Mouse (Mus musculus): Measurements from ENCODE around the gene Tecpr1. TPM values are rescaled to one million over a fixed set of nuclear protein-coding genes. Genes with fewer than 3 reads are reported as not detected.
A peak's percentile ranks its signal among the peaks of the same experiment; 100 is the strongest.

Tecpr1 gene
- total RNA-seq, 2 experiments from 2014 or later, result 68.5 to 70.9 TPM

DNA sequence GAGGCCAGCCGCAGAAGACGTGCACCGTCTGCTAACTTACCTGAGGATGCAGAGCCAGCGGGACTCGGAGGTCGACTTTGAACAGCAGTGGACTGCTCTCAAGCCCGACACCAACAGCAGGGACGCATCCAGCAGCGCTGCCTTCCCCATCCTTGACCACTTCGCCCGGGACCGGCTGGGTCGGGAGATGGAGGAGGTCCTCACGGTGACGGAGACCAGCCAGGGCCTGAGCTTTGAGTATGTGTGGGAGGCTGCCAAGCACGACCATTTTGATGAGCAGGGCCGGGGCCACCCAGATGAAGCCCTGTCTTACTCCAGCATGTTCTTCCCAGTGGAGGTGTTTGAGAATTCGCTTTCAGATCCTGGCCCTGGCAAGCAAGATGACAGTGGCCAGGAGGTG is 49.8 kb downstream of the Tecpr1 start:
- DNase-seq (ENCODE audit: low spot score in 2 of 2), result no peak

DNA sequence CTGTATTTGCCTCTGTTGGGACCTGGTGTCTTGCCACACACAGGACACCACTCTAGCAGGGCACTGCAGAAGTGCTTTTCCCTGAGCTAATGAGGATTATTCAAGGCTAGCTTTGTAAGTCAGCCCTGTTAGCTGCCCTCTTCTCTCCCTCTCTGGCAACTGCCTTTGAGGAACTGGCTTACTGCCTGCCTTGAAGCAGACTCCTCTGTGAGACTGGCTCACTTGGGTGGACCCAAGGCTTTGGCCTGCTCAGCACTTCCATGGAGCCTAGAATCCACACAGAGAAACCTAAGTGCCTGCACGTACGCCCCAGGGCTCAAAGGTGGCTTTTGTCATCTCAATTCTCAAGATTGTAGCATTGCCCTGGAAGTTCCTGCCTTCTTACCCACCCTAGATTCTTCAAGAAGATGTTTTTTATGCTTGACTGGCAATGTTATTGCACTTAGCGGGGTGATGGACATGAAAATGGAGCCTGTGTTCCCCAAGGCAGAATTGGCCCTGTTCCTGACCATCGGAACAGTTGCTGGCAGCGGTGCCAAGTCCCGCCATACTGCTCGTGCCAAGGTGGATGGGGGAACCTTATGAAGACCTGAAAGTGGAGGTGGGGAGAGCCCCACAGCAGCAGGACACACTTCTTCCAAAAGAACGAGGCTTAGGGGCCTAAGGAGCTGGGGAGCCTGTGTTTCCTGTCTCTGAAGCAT is 54.0 kb downstream of the Tecpr1 start:
- DNase-seq (ENCODE audit: low spot score in 2 of 2), result no peak

DNA sequence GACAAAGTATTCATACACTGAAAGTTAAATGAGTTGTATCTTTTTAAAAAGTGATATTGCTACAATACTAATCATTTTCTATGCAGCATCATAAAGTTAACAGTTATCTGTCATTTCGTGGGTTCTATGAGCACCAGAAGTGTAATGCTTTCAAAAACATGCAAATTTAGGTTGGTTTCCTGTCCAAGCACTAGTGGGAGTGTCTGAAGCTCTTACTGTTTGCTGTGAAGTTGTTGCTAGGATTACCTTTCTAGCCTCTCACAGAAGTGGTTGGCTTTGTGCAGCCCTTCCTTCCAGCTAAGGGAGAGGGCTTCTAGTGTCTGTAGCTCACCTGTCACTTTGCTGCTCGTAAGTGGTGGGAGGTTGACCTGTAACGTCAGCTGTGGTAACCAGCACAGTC is 57.7 kb downstream of the Tecpr1 start:
- DNase-seq (ENCODE audit: low spot score in 2 of 2), result no peak

DNA sequence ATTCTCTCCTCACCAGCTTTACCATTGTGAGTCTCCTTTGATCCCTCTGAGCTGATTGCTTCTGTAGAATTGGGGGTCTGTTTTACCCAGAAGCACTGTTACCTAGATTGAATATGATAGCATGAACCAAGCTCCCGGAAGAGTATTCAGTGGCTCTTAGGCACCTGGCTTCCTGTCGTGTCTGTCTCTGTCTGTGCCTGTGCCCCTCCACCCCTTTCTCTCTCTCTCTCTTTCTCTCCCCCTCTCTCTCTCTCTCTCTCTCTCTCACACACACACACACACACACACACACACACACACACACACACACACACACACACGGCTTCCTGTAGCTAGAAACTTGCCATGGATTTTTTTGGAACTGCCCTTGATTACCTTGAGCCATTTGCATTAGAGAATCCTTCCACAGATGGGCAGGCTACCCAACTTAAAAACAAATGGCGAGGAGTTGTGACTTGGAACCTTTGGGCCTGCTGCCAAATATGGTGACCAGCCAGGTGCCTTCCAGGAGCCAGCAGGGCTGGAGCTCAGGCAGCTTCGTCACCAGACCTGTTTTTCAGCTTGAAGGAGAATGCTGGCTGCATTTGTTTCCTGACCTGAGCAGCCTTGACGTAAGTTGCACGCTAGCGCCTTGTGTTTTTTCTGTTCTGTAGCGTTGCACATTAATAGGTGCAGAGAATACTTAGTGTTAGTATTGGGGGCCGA is 60.5 kb downstream of the Tecpr1 start:
- DNase-seq (ENCODE audit: low spot score in 2 of 2), result no peak

DNA sequence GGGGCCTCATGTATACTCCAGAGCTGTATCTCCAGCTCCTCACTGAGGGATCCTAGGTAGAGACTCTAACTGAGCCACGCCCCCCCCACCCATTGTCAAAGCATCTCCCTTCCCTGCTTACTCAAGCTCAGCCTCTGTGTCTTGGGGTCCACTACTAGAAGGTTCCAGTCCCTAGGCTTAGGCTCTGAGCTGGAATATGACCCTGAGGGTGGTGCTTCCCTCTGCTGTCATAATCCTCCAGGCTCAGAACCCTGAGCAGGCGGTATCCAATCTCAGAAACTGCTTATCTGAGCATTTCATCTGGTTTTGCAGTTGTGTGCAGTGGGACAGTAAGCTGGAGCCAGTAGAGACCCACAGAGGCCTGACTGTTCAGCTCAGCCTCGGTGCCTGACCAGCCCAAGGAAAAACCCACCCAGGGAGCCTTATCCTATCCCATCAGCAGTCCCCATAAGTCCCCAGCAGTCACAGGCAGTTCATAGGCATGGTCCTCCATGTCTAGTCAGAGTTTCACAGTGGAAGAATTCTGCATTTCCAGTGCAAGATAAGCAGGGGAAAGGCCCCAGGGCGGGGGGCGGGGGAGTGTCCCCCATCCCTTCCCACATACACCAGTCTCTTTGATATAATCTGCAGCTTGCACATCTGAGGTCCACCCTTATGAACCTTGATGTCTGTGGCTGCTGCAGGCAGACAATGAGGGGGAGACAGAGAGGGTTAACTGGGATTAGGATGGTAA is 61.2 kb downstream of the Tecpr1 start:
- no peak for DNase-seq (ENCODE audit: low spot score in 2 of 2)

DNA sequence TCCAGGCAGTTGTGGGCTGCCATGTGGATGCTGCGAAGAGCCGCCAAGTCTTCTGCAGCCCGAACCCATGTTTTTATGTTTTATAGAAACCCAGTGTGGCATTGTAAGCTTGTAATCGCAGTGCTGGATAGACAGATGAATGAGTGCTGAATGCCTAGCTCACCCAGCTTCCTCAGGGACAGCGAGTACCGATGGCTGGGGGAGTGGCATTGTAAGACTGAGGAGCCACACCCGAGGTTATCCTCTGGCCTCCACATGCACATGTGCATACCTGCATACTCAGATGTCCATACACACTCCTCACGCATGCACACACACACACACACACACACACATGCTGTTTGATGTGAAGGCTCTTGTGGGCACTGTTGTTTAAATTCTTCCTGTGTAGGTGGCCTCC is 64.3 kb downstream of the Tecpr1 start:
- DNase-seq (ENCODE audit: low spot score in 2 of 2), result no peak

DNA sequence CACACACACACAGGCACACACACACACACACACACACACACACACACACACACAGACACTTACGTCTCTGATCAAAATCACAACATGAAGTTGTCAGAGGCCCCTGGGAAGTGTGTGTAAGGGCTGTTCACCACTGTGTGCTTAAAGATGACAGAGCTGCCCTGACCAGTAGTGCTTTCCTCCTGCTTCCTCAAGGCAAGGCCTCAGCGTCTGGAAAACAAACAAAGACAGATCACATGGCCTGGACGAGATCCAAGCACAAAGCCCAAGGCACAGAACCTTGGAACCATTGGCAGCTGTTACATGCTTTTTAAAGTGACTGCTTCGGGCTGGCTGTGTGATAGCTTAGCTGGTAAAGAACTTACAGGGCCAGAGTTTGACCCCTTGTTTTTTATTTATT is 64.8 kb downstream of the Tecpr1 start:
- peak in 1 of 2 experiments; percentile 56 for DNase-seq (ENCODE audit: low spot score in 2 of 2)

DNA sequence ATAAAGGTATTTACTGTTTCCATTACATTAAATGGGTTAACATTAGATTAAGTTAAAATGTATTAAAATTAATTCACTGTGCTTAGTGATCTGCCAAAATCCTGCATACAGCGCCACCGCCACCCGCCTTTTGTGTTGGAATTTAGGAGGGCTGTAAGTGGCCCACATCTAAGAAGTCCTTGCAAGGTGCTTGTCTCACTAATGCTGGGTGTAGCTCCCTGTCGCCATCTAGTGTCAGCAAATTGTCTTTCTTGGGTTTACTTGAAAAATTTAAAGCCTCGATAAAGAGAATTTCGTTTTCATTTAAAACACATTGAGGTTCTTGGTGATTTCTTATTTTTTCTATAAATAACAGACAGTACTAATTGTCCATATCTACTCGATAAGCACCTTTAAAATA is 68.9 kb downstream of the Tecpr1 start:
- DNase-seq (ENCODE audit: low spot score in 2 of 2), result no peak

DNA sequence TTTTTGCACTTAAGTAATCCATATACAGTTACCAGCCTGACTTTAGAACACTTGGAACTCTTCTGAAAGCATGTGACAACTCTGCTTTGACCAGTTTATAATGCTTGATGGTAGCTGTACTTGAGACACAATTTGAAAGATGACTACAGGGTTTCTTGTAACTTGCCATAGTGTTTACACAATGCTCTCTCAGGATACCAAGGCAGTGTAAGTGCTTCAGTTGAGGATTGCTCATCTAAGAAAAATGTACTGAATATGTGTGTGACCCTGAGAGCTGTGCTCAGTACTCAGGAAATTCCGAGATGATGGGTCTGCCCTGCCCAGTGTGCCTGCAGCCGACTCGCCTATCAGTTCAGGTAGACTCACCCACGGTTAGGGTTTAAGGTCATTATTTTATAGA is 72.1 kb downstream of the Tecpr1 start:
- no peak for DNase-seq (ENCODE audit: low spot score in 2 of 2)

DNA sequence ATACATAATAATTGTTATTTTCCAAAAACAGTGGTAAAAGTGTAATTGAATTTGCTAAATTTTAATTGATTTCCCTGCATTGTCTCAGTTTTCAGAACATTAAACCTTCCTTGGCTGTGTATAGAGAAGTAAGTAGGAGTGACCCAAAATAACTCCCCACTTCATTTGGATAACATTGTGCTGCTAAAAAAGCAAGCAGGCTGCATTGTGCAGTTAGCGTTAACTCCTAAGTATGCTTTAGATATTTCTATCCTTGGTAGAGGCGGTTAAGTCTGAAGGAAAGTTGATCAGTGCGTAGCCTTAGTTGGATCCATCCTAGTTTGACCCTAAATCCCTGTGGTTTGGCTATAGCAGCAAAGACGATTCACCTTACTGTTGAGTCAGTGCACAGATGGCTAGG is 73.9 kb downstream of the Tecpr1 start:
- DNase-seq (ENCODE audit: low spot score in 2 of 2), result no peak

DNA sequence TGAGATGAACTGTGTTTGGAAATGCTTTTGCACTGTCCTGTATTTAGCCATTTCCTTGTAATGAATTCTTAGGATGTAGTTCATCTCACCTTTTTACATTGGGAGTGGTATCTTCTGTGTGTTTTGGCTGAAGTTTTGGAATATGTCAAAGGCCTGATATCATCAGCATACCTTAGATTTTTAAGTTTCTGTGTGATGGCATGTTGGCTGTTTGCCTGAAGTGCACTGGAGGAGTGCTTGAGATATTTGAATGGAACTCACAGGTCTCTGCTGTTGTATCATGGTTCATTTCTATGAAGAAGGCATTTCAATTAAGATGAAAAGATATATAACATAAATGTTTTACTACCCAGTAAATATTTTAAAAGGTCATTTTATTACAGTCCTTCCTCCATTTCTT is 76.5 kb downstream of the Tecpr1 start:
- no peak for DNase-seq (ENCODE audit: low spot score in 2 of 2)

Other genes starting within 250 kb of the Tecpr1 start
- 10 to 100 TPM; 74.8 to 76.8 TPM for gene Ccz1, start 208.7 kb downstream of the Tecpr1 start, total RNA-seq (2021)
- not detected for gene Ocm, start 196.9 kb downstream of the Tecpr1 start, total RNA-seq (2021)
- 10 to 100 TPM; 26.1 to 26.2 TPM for gene Lmtk2, start 123.2 kb downstream of the Tecpr1 start, total RNA-seq (2021)
- 1 to 10 TPM in 1 of 2 experiments, under 1 TPM in 1; 0.96 to 3.1 TPM for gene Bhlha15, start 33.3 kb downstream of the Tecpr1 start, total RNA-seq (2021)
- gene Bri3, start 20.8 kb upstream of the Tecpr1 start, total RNA-seq (2021), result 100 to 1,000 TPM; 102 to 108 TPM
- gene Baiap2l1, start 134.5 kb upstream of the Tecpr1 start, total RNA-seq (2021), result 1 to 10 TPM; 6.3 to 8.0 TPM